Mouse (Mus musculus): ENCODE data around the gene Prkar1a. TPM values are rescaled to one million over a fixed set of nuclear protein-coding genes. Genes with fewer than 3 reads are reported as not detected.

Gene Prkar1a
- total RNA-seq, 2 experiments from 2014 or later, result 309 to 323 TPM

Other genes starting within 250 kb of the Prkar1a start
- not detected for gene 9930022D16Rik, start 235.5 kb upstream of the Prkar1a start, total RNA-seq (2021)
- 10 to 100 TPM; 51.9 to 56.7 TPM for gene Amz2, start 223.5 kb upstream of the Prkar1a start, total RNA-seq (2021)
- gene Arsg, start 176.0 kb upstream of the Prkar1a start, total RNA-seq (2021), result 1 to 10 TPM; 1.4 to 1.9 TPM
- 1 to 10 TPM; 5.5 to 7.4 TPM for gene Slc16a6, start 175.8 kb upstream of the Prkar1a start, total RNA-seq (2021)
- gene Wipi1, start 37.4 kb upstream of the Prkar1a start, total RNA-seq (2021), result 100 to 1,000 TPM; 116 TPM
- 1 to 10 TPM; 4.6 to 5.8 TPM for gene Fam20a, start 72.9 kb downstream of the Prkar1a start, total RNA-seq (2021)
- gene 1700012B07Rik, start 178.6 kb downstream of the Prkar1a start, total RNA-seq (2021), result not detected